Mouse (Mus musculus) cerebellum, postnatal 14 days (tissue): Measurements from ENCODE around the gene Metap2.
A peak's percentile ranks its signal among the peaks of the same experiment; 100 is the strongest.
"Not testable (repeated sequence)": the region's sequence is repeated elsewhere in the genome, so short reads cannot be mapped to it uniquely, and the experiment has no call there.

ENCODE experiments used
- DNase-seq, 2 experiments: peaks; one replicate each; pipeline ENCODE4 v3.0.0; 2021; ENCODE audit warnings: mixed read lengths in 2 of 2

Gene Metap2

DNA sequence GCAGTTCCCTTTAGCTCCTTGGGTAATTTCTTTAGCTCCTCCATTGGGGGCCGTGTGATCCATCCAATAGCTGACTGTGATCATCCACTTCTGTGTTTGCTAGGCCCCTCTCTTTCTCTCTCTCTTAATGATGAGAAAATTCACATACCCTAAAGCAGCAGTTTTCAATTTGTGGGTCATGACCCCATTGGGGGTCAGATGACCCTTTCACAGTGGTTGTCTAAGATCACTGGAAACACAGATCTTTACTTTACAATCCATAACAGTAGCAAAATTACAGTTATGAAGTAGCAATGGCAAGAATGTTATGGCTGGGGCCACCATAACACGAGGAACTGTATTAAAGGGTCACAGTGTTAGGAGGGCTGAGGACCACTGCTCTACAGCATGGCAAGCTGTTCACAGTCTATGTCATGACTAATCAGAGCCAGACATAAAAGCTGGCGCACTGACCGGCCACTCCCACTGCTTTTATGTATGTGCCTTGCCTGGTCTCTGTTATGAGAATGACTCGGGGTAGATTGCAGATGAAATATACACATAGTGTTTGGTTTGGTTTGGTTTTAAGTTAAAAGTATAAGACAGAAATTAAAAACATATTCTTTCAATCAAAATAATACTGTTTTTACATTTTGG is 13.0 kb upstream of the Metap2 start:
- DNase-seq = no peak

DNA sequence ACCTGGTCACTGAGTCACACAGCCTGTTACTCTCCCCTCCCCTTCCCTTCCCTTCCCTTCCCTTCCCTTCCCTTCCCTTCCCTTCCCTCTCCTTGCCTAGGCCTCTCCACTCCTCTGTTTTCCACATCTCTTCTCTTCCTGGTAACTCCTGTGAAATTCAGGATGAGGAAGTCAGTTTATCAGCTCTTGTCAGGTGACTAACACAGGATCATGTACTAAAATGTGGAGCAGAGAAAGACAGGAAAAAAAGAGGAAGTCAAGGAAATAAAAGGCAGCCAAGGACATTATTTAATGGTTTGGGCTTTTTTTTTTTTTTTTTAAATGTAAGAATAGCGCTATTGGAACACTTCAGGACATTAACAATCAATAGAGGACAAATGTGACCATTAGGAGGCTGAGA is 12.1 kb upstream of the Metap2 start:
- DNase-seq = no peak

DNA sequence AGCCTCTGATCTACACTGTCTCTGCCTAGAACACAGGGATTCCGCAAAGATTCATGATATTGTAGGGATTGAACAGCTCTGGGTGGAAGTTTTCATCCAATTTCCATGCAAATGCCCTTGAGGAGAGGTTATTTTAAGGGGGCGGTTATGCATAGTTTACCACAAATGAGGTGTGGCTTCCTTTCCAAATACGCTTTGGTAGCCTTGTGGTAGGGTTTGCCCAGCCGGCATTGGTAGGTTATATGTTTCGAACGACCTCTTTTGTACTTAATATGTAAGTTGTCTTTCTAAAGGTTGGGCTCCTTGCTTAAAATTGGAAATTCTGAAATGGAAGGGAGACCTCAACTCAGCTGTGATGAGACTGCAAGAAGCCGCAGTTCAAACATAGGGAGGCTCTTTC is 11.6 kb upstream of the Metap2 start:
- DNase-seq = no peak

GRCm38 (mm10) chr10:93907376-93907775 is 10.5 kb upstream of the Metap2 start:
- no peak for DNase-seq

DNA sequence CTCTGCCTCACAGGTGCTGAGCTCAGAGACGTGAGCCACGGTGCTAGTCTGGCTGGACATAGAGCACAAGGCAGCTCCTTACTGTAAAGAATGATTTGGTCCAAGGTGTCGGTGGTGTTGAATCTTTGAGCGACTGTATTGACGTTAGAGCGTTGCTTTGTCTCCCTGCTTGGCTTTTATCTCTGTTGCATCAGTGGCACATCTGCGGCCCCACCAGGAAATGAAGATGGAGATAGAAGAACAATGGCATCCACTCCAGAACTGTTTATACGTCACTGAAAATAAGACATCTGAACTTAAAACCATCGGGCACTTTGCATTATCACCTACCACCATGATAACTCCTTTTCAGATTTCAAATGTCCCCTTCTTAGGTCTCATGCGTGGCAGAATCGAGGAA is 3.0 kb upstream of the Metap2 start:
- DNase-seq = no peak

DNA sequence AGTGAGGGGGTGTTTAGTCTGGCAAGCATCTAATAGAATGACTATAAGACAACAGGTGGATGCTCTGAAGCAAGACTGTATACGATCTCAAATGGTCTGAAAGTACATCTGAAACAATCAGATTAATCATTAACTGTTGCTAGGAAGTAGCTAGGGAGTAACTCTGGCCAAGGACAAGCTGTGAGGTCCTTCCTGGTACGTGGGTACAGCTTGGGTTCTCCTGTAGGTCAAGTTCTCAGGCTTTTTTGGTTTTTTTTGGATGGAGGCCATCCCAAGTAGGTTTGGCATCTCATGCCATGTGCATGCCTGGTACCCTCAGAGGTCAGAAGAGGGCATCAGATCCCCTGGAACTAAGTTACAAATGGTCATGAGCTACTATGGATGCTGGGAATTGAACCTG is 2.4 kb upstream of the Metap2 start:
- DNase-seq = no peak

DNA sequence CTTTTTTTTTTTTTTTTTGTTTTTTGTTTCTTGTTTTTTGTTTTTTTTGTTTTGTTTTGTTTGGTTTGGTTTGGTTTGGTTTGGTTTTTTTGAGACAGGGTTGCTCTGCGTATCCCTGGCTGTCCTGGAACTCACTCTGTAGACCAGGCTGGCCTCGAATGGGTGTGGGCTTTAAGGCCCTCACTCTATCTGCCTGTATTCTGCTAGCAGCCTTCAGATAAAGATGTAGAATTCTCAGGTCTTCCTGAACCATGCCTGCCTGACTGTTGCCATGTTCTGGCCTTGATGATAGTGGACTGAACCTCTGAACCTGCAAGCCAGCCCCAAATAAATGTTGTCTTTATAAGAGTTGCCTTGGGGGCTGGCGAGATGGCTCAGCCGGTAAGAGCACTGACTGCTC is 4.3 kb downstream of the Metap2 start:
- DNase-seq = no peak

GRCm38 (mm10) chr10:93891031-93891430 is 5.9 kb downstream of the Metap2 start:
- no peak for DNase-seq

- DNase-seq = no peak
These were observed 6.3 kb downstream of the Metap2 start for GRCm38 (mm10) chr10:93890565-93890964.

- peak; percentile 28 to 51 for DNase-seq
These were observed 6.9 kb downstream of the Metap2 start for GRCm38 (mm10) chr10:93889976-93890375.

DNA sequence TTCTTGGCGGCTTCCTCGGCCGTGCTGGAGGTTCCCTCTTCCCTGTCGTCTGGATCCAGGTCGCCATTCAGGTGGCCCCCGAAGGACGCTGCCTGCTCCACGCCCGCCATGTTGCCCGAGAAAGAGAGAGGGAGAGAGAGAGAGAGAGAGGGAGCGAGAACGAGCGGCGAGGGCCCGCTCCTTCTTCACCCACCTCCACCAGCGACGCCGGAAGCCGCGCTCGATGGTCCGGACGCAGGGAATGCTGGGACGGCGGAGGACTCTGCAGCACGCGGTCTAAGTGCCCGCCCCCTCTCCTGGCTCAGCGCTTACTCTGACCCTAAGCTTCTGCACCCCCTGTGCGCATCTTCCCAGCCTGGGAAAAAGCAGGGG is 7.3 kb downstream of the Metap2 start:
- peak; percentile 90 to 92 for DNase-seq

DNA sequence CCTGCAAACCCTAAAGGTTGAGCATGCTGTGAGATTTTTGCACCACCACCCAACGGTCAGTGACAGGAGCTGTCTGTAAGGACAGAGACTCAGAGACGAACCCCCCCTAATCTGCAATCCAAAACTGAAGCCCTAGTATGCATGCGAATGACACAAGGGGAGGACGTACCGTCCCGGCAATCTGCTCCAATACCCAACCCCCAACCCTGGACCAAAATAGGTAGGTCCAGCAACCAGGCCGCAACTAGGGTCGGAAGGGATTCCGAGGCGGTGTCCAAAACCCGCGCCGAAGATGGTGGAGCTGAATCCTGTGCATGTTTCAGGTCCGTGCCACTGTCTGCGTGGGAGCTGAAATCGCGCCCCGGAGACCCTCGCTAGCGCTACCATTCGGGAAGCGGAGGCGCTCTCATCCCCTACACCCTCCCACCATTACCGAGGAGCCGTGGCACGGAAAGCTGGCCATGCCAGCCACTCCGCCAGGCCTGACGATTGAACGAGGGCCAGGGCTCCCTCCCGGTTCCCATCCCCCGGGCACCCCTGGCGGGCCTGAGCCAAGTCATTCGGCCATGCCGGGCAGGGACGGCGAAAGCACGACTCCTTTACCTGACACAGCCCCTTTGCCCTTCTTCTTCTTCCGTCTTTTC is 7.8 kb downstream of the Metap2 start:
- peak; percentile 77 to 82 for DNase-seq

GRCm38 (mm10) chr10:93888590-93888934 is 8.3 kb downstream of the Metap2 start:
- DNase-seq = no peak

GRCm38 (mm10) chr10:93885839-93886477 is 10.9 kb downstream of the Metap2 start:
- no peak for DNase-seq

DNA sequence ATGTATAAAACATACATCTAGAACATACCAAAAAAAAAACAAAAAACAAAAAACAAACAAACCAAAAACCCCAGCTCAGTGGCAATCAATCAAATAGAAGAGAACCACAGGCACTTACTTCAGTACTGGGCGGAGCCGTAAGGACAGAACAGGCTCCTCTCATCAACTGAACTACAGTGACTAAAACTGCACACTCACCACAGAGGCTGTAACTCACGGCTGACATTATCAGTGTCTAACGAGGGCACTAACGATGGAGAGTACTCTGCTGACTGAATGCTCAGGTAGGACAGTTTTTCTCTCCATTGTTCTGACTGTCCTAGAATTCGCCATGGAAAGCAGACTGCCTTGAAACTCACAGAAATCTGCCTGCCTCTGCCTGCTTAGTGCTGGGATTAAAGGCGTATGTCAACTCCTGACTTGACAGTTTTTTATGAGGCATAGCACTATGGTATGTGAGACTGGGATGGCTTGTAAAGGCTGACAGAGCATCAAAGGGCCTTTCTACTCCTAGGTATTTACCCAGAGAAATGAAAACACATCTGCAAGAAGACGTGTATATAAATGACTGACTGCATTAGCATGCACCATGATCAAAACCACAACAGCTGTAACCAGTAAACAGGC is 14.0 kb downstream of the Metap2 start:
- no peak for DNase-seq

DNA sequence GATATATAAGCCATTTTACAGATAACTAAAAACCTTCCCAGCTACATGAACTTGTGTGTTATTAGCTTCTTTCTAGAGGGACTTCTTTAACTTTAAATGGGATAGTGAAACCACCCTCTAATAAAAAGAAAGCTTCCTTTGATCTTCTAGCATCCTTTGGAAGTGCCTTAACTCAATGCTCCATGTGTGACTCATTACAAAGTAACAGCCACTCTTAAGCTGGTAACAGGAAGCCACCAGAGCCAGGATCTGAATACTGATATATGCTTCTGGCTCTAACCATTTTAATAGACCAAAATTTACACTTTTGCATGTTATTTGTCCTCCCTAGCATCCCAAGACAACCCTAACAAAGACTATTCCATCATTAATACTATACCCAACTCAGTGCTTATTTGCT is 15.0 kb downstream of the Metap2 start:
- DNase-seq = no peak

DNA sequence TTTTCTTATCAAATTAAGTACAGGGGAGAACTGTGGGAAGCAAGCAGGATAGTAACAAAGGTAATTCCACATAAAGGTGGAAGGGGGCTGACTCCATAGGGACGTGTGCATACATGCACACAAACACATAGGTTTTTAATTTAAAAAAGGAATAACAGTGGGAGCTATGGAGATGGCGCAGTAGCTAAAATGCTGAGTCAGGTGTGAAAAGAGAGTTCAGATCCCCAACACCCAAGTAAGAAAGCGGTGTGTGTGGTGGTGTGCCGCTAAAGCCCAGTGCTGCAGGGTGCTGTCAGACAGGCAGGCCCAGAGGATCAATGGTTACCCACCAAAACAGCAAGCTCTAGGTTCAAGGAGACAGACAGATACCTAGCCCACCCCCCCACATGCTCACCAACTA is 18.2 kb downstream of the Metap2 start:
- no peak for DNase-seq

DNA sequence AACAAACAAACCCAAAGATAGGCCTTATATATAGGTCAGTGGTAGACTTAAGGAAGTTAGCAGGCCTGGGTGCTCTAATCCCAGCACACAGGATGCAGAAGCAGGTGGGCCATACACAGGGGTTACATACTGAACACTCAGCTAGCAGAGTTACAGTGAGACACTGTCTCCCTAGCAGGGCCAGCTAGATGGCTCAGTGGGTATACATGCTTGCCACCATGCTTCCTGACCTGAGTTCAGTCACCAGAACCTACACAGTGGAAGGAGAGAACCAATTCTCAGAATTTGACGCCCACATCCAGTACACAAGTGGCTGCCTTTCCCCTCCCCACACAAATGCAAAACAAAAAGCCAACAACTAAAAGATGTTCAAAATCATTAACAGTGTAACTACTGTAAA is 20.1 kb downstream of the Metap2 start:
- no peak for DNase-seq

- DNase-seq = no peak
These were observed 28.0 kb downstream of the Metap2 start for GRCm38 (mm10) chr10:93868886-93869285.

- DNase-seq = no peak
These were observed 28.5 kb downstream of the Metap2 start for GRCm38 (mm10) chr10:93868401-93868800.

DNA sequence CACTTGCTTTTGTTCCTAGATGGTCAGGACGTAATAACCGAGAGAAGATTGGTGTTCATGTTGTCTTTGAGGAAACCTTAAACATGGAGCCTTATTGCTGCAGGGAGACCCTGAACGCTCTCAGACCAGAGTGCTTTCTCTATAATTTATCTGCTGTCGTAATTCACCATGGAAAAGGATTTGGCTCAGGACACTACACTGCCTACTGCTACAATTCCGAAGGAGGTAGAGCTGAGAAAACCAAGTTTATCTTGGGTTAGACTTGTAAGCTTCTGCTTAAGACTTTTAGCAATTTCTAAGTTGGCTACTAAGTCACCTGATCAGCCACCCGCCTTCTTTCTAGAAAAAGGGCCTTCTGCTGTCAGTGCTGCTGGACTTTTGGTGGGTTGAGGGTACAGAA is 40.8 kb downstream of the Metap2 start:
- DNase-seq = no peak

DNA sequence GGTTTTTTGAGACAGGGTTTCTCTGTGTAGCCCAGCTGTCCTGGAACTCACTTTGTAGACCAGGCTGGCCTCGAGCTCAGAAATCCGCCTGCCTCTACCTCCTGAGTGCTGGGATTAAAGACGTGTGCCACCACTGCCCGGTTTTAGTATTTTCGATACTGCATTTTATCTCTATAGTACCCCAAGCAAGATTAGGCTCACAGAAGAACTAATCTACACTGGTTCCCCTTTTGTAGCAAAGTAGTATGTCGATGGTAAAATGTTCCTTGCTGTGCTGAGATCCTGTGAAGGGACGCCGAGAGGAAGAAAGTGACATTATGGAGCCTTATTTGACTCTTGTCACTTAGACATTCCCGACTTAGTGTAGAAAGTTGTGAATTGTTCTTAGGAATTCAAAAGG is 41.8 kb downstream of the Metap2 start:
- DNase-seq = no peak

DNA sequence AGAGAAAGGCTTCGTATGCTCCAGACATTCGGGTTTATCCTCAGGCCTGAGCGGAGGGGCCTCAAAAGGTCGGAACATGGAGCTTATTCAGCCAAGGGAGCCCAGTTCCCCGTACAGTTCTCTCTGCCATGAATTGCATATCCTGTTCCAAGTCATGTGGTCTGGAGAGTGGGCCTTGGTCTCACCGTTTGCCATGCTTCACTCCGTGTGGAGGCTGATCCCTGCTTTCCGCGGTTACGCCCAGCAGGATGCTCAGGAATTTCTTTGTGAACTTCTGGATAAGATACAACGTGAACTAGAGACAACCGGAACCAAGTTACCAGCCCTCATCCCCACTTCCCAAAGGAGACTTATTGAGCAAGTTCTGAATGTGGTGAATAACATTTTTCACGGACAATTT is 50.2 kb downstream of the Metap2 start:
- no peak for DNase-seq

GRCm38 (mm10) chr10:93835115-93835514 is 61.8 kb downstream of the Metap2 start:
- not testable (repeated sequence) for DNase-seq
